Mouse (Mus musculus) neural tube, embryonic 12.5 days (tissue): ENCODE measurements around the gene Gm8332. TPM values are rescaled to one million over a fixed set of nuclear protein-coding genes. Genes with fewer than 3 reads are reported as not detected.
"Not testable (repeated sequence)": the region's sequence is repeated elsewhere in the genome, so short reads cannot be mapped to it uniquely, and the experiment has no call there.

Source experiments
- ATAC-seq: fragments of 200-750 bp; cut with Nextera tagmentation; 2 replicates; pipeline ENCODE4 v1.8.0; 2017; ENCODE audit warnings: low read depth, mild to moderate bottlenecking, moderate TSS enrichment, moderate library complexity; ENCODE audit not compliant: low FRiP score
- H3K27ac ChIP-seq: fragments of 300-500 bp; sonication (generic); 2 replicates; pipeline ENCODE4 v1.5.1; 2016
- H3K27me3 ChIP-seq: fragments of 300-500 bp; sonication (generic); replicated peaks from 2 replicates; pipeline ENCODE4 v1.6.1; 2016; ENCODE audit warnings: mild to moderate bottlenecking
- H3K36me3 ChIP-seq: fragments of 300-500 bp; sonication (generic); 2 replicates; pipeline ENCODE4 v1.6.1; 2016; ENCODE audit warnings: mild to moderate bottlenecking
- H3K4me1 ChIP-seq: fragments of 300-500 bp; sonication (generic); 2 replicates; pipeline ENCODE4 v1.6.1; 2016
- H3K4me2 ChIP-seq: fragments of 300-500 bp; sonication (generic); replicated peaks from 2 replicates; pipeline ENCODE4 v1.6.1; 2016; ENCODE audit warnings: mild to moderate bottlenecking
- H3K4me3 ChIP-seq: fragments of 300-500 bp; sonication (generic); 2 replicates; pipeline ENCODE4 v1.5.1; 2016
- H3K9ac ChIP-seq: fragments of 300-500 bp; sonication (generic); 2 replicates; pipeline ENCODE4 v1.6.1; 2016; ENCODE audit warnings: mild to moderate bottlenecking
- H3K9me3 ChIP-seq: fragments of 300-500 bp; sonication (generic); 2 replicates; pipeline ENCODE4 v1.6.1; 2016; ENCODE audit warnings: mild to moderate bottlenecking
- WGBS: fragments of 180-500 bp; shearing (Covaris S2); methylation state at CpG from one replicate; pipeline ENCODE4 v1.1.7; 2016; 5-methylcytosine and 5-hydroxymethylcytosine counted together
- polyA plus RNA-seq: library from polyadenylated mRNA; unstranded; fragments of >200 nt; fragmentation: Nextera tagmentation; extraction: Ambion mirVana; gene quantifications from 2 replicates; pipeline ENCODE4 v1.2.1, GENCODE M21; 2016

The Gm8332 gene
- polyA plus RNA-seq = not detected in 2 replicates

DNA sequence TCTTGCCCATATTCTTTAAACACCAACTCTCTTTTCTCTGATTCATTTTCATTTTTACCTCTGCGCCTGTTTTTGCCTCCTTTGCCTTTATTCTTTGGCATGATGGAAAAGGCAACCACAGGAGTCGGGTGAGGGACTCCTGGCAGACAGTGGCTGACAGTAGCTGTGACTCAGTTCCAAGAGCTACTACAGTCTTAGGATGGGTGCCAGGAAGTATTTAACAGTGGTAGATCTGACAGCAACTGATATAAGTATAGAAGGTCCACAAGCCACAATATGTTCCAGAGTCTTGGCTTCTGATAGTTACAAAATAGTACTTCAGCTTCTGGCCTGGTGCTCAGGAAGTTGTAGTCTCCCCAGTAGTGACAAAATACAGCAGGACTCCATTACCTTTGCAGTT is at the start of gene Gm8332:
Gene Gm8332 (minus strand): TSS at position 101 of the 400 bp plus-strand sequence.
- not testable (repeated sequence) for H3K9me3 ChIP-seq, H3K4me3 ChIP-seq, H3K9ac ChIP-seq, H3K4me1 ChIP-seq, ATAC-seq, H3K36me3 ChIP-seq, H3K27ac ChIP-seq, H3K27me3 ChIP-seq, H3K4me2 ChIP-seq
- WGBS = 69% methylated on average over 1 of the region's 2 CpGs

DNA sequence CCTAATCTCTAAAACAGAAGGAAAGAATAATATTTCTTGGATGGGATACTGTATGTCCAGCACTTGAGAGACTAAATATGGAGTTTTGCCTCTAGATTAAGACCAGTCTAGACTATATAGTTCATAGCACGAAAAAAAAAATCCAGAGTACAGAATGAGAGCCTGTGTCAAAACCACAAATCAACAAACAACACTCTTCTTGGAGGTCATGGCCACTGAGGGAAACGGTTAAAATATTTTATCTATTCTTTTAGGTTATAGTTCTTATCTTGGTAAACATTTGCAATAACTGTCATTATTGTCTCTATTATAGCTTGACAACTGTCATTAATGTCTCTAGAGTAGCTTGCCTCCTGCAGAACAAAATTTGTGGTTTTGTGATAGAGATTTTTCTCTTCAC is 47.3 kb upstream of the Gm8332 start:
- H3K4me2 ChIP-seq, H3K27ac ChIP-seq, ATAC-seq, H3K9ac ChIP-seq, H3K4me1 ChIP-seq, H3K36me3 ChIP-seq, H3K9me3 ChIP-seq, H3K27me3 ChIP-seq, H3K4me3 ChIP-seq: not testable (repeated sequence)
- 84% methylated on average over 2 of the region's 2 CpGs for WGBS

DNA sequence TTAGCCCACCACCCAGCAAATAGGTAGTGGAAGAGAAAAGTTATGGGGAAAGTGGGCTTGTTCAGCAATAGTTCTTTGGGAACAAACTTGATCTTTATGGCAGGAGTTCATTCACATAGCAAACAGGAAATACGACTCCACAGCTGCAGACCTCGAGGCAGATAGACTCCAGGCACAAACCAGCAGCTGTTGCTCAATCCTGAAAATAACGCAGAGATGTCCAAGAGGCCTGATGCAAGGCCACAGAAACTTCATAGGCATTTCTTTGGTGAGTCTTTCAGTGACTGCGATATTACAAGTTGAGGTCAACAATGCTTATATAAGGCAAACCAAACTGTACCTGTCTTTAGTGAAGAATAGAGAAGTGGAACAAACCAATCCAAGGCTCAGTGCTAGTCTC is 43.2 kb upstream of the Gm8332 start:
- ATAC-seq, H3K27ac ChIP-seq, H3K9ac ChIP-seq, H3K4me1 ChIP-seq, H3K27me3 ChIP-seq, H3K36me3 ChIP-seq, H3K9me3 ChIP-seq, H3K4me3 ChIP-seq, H3K4me2 ChIP-seq: not testable (repeated sequence)
- 77% methylated on average over 4 of the region's 4 CpGs for WGBS

DNA sequence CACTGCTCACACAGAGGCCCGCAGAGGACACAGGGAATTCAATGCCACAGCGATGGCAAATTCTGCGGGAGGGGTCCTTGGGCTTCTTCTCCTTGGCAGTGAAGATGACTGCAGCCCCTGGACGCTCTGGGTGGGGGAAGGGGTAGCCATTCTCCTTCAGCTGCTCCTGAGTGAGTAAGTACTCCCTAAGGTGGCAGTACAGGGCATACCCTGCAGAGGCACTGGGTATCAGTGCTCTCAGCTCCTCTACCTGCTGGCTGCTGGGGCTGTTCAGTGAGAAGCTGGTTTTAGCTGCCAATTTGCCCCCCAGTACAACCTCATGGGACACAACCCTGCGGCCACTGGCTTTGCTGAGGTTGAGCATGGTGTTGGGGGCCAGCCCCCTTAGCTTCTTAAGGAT is 35.3 kb upstream of the Gm8332 start:
- not testable (repeated sequence) for H3K4me1 ChIP-seq, H3K27ac ChIP-seq, ATAC-seq, H3K9me3 ChIP-seq, H3K4me3 ChIP-seq, H3K36me3 ChIP-seq, H3K27me3 ChIP-seq, H3K9ac ChIP-seq, H3K4me2 ChIP-seq
- WGBS = 88% methylated on average over 5 of the region's 5 CpGs

DNA sequence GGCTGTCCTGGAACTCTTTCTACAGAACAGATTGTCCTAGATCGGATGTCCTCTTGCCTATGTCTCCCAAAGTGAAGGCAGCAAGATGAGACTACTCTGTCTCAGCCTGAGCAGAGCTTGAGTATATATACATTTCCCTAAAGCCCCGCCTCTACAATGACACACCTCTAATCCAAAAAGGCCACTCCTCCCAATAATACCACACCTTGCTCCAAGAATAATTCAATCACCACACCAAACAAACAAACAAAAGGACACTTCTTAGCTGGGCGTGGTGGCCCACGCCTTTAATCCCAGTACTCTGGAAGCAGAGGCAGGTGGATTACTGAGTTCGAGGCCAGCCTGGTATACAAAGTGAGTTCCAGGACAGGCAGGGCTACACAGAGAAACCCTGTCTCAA is 24.5 kb upstream of the Gm8332 start, which contains the start of gene Gm5662:
Gene Gm5662 (minus strand): TSS at position 101 of the 400 bp plus-strand sequence.
- H3K4me2 ChIP-seq, H3K27ac ChIP-seq, ATAC-seq, H3K4me3 ChIP-seq, H3K9ac ChIP-seq, H3K36me3 ChIP-seq, H3K4me1 ChIP-seq, H3K27me3 ChIP-seq, H3K9me3 ChIP-seq: not testable (repeated sequence)
- WGBS = 83% methylated on average over 5 of the region's 5 CpGs

DNA sequence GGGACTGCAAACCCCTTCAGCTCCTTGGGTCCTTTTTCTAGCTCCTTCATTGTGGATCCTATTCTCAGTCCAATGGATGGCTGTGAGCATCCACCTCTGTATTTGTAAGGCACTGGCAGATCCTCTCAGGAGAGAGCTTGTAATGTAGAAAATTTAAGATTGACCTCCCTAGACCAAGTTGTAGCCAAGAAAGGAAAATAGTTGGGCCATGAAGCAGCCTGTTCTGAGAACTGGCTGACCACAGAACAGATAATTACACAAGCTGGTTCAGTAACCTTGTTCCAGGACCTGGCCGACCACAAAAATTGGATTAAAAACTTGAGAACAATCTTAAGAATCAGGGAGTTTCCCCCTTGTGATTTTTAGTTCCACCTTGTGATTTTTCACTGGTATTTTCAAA is 7.3 kb upstream of the Gm8332 start:
- H3K4me2 ChIP-seq = no peak overlapping the region
- no peaks in the 10 kb centered on the region for H3K36me3 ChIP-seq
- H3K4me1 ChIP-seq = no peaks in the 10 kb centered on the region
- H3K9me3 ChIP-seq = no peaks in the 10 kb centered on the region; the same call in 1 of the 2 replicates
- no peak for ATAC-seq
- H3K27me3 ChIP-seq = no peaks in the 10 kb centered on the region
- H3K4me3 ChIP-seq = no peak overlapping the region
- no peak overlapping the region for H3K9ac ChIP-seq
- WGBS = 45% methylated on average over 1 of the region's 1 CpGs
- H3K27ac ChIP-seq = no peak overlapping the region

DNA sequence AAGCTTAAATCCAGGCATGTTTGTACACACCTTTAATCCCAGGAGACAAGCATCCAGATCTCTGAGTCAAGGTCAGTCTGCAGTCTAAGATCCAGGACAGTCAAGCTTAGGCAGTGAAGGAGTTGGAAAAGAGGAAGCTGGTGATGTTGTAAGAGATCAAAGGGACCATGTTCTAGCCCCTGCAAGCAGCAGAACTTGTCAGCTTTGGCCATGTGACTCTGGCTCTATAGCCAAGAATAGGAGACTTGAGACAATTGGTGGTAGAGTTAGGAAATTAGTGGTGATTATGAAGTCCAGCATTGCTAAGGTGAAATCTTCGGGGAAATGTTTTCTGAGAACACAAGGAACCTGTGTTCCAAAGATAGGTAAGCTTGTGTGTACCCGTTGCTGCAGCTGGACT is 6.0 kb upstream of the Gm8332 start:
- not testable (repeated sequence) for H3K4me1 ChIP-seq, H3K27me3 ChIP-seq, ATAC-seq, H3K9me3 ChIP-seq, H3K36me3 ChIP-seq, H3K9ac ChIP-seq, H3K4me3 ChIP-seq, H3K4me2 ChIP-seq, H3K27ac ChIP-seq
- 63% methylated on average over 2 of the region's 2 CpGs for WGBS

DNA sequence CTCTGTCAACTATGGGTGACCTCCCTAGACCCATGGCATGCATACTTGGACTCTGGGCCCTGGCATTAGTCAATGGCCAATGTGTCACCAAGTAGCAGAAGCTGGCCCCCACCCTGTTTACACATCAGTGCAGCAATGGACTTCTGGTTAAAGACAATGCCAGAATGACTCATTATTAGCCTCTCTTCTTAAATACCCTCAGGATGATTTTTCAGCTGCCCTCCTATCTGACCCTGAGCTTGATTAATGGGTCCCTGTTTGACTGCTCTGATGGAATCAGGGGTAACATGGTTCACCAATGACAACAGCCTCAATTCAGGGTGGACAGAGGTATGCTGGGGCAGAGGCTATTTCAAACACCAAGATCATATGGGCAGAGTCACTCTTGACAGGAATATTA is 4.1 kb downstream of the Gm8332 start:
- not testable (repeated sequence) for H3K27me3 ChIP-seq, H3K9ac ChIP-seq, H3K4me1 ChIP-seq, H3K27ac ChIP-seq, H3K36me3 ChIP-seq, H3K4me3 ChIP-seq, H3K9me3 ChIP-seq, H3K4me2 ChIP-seq, ATAC-seq

DNA sequence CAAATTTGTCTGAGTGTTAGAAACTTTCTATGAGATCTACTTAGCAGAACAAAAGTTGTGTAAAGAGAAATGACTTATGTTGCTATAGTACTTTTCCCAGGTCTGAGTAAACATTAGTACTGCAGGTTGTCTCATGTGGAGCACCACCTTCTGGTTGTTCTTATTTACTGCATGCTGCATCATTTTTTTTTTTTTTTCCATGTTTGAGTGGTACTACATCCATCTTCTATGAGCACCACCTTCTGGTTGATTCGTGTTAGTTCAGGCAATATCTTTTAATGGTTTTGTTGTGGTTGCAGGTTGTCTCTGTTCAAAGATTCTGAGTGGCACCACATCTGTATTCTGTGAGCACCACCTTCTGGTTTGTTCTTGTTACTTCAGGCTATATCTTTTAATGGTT is 7.0 kb downstream of the Gm8332 start:
- 36% methylated on average over 1 of the region's 1 CpGs for WGBS
- H3K9ac ChIP-seq, ATAC-seq, H3K4me2 ChIP-seq, H3K9me3 ChIP-seq, H3K27me3 ChIP-seq, H3K4me1 ChIP-seq, H3K4me3 ChIP-seq, H3K36me3 ChIP-seq, H3K27ac ChIP-seq: not testable (repeated sequence)

DNA sequence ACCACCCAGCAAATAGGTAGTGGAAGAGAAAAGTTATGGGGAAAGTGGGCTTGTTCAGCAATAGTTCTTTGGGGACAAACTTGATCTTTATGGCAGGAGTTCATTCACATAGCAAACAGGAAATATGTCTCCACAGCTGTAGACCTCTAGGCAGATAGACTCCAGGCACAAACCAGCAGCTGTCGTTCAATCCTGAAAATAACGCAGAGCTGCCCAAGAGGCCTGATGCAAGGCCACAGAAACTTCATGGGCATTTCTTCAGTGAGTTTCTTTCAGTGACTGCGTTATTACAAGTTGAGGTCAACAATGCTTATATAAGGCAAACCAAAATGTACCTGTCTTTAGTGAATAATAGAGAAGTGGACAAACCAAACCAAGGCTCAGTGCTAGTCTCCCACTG is 30.5 kb downstream of the Gm8332 start:
- Histone ChIP-seq H3K4me3 (no peak overlapping the region), H3K4me1 (no peaks in the 10 kb centered on the region), H3K9ac (no peak overlapping the region), H3K9me3 (peaks cover 3% of the 10 kb centered on the region; the same call in 1 of the 2 replicates), H3K4me2 (no peak overlapping the region), H3K27me3 (no peaks in the 10 kb centered on the region), H3K36me3 (no peaks in the 10 kb centered on the region), H3K27ac (no peak overlapping the region)
- ATAC-seq = no peak
- WGBS = 85% methylated on average over 3 of the region's 3 CpGs

DNA sequence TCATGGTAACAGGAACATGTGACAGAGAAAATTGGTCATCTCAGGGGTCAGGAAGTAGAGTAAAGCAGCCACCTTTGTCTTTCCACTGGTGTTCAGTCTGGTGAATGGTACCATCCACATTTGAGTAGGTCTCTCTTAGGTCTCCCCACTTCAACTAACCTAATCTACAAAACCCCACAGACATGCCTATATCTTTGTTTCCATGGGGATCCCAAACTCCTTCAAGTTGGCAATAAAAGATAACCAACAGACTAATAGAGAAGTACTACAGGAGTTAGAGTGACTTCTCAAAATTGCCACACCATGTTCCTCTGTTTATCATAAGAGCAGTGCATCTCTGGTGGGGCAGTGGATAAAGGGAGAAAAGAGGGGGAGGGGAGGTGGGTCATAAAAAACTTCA is 31.8 kb downstream of the Gm8332 start:
- not testable (repeated sequence) for H3K27me3 ChIP-seq, H3K9me3 ChIP-seq, H3K4me3 ChIP-seq, H3K27ac ChIP-seq, H3K4me2 ChIP-seq, H3K36me3 ChIP-seq, H3K4me1 ChIP-seq, ATAC-seq, H3K9ac ChIP-seq

DNA sequence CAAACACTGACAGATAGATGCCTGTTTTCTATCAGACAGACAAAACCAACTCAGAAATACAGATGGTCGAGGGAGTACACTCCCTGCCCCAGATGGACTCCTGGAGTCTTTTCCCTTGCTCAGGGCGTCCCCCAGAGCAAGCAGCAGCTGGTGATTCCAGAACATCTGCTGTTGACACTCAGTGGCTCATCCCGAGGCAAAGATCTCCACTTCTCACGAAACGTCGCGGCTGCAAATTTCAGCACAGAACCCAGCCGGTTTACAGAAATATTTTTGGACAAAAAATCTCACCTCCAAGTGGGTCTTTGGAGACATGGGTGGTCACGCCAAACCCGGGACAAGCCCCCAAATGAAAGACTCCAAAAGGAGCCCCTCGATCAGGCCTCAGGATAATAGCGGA is 35.3 kb downstream of the Gm8332 start:
- ATAC-seq = no peak

DNA sequence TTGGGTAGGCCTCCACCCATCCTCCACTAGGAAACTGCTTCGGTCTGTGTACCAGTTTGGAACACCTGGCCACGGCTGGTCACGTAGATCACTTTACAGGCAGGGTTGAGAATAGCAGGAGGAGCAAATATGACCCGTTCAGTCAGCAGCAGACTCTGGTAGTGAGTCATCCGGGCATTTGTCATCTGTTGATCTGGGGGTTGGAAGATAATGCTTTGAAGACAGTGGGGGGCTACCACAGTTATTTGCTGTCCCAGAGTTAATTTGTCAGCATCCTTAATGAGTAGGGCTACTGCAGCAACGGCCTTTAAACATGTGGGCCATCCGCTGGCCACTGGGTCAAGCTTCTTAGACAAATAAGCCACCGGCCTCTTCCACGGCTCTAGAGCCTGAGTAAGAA is 38.4 kb downstream of the Gm8332 start:
- 88% methylated on average over 9 of the region's 9 CpGs for WGBS
- H3K9ac ChIP-seq, H3K27ac ChIP-seq, ATAC-seq, H3K9me3 ChIP-seq, H3K27me3 ChIP-seq, H3K4me2 ChIP-seq, H3K4me1 ChIP-seq, H3K36me3 ChIP-seq, H3K4me3 ChIP-seq: not testable (repeated sequence)

More for the DNA sequence above, 35.3 kb downstream of the Gm8332 start:
- Histone ChIP-seq H3K9ac (no peak overlapping the region), H3K27ac (no peak overlapping the region), H3K9me3 (peaks cover 3% of the 10 kb centered on the region; the same call in 1 of the 2 replicates), H3K4me1 (no peaks in the 10 kb centered on the region), H3K27me3 (no peaks in the 10 kb centered on the region), H3K36me3 (no peaks in the 10 kb centered on the region), H3K4me3 (no peak overlapping the region), H3K4me2 (no peak overlapping the region)
- 89% methylated on average over 12 of the region's 12 CpGs for WGBS

DNA sequence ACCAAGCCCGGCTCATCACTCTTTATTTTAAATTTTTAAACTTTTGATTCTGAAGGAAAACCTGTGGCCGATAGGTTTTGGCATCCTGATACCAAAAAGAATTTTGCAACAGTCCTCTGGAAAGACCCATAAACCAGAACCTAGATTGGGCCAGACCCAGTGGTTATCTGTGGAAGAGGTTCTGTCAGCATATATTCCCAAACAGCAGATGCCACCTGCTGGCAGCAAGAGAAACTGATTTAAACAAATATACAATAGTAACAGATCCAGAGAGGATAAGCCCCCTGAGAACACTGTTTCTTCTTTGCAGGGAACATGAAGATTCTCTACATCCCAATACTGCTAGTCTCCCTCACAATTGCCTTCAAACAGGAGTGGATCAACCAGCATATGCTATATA is 47.0 kb downstream of the Gm8332 start:
- Histone ChIP-seq H3K27ac (no peak overlapping the region), H3K27me3 (no peaks in the 10 kb centered on the region), H3K4me3 (no peak overlapping the region), H3K4me2 (no peak overlapping the region), H3K4me1 (no peaks in the 10 kb centered on the region), H3K9me3 (no peaks in the 10 kb centered on the region), H3K9ac (no peak overlapping the region), H3K36me3 (no peaks in the 10 kb centered on the region)
- 94% methylated on average over 2 of the region's 2 CpGs for WGBS
- ATAC-seq = no peak
